Mouse (Mus musculus): ENCODE data around the gene Morc3.

The Morc3 gene

DNA sequence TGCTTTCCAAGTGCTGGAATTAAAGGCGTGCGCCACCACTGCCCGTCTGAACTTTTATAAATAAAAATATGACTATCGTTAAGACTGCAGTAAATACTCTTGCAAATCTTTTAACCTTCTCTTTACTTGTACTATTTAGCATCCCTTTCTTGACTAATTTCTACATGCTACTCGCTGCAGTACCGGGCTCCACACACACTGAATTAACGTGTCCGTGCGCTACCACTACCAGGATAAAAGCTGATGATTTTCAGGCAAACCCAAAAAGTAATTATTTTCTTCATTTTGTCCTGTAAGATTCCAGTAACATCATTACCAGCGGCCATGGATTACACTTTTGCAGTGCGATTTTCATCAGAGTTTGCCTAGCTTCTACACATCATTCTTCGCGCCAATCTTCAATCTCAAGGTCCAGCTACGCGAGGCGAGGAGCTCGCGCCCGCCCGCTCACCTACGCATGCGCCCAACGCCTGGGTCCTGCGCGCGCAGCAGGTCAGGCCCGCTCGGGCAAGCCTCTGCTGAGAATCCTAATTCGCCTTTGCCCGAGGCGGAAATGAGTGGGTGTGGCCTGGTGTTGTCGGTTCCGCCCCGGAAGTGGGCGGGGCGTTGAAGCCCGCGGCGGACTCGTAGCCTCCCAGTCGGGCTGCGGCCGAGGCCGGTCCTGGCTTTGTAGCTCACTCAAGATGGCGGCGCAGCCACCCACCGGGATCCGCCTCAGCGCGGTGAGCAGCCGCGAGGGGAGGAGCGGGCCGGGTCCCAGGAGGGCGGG is at the start of gene Morc3:
Gene Morc3, plus strand, starts transcription at position 495 of the 769 bp plus-strand sequence.
- peak; percentile 100 for DNase-seq

DNA sequence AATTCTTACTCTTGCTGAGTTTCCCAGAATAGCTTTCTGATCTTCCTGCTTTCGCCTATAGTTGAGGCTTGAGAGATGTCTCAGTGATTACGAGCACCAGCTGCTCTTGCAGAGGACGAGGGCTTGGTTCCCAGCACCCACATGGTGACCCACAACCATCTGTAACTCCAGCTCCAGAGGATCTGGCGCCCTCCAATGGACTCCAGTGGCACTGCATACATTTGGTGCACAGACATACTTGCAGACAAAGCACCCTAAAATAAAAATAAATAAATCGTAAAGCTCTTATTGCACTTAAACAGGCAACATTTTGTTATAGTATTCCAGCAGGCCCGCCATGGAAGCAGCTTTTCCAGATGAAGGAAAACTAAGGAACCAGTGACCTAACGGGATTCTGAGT is 47.7 kb upstream of the Morc3 start:
- DNase-seq: no peak

DNA sequence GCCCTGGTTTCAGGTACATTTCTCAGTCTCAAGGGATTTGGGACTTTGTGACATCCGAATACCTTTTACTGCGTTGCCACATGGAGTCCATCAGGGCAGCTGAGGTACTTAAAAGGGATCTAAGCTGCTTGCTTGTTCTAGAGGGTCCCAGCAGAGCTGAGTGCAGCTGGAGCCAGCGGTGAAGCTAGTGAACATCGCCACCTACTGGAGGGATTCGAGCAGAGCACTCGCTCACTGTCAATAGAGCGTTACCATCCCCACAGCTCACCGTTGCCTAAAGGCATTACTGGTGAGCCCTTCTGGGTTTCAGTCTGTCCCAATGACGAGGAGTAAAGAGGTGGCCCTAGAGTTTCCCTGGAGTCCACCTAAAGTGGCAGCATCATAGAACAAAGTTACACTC is 46.1 kb upstream of the Morc3 start:
- DNase-seq: peak; percentile 89

DNA sequence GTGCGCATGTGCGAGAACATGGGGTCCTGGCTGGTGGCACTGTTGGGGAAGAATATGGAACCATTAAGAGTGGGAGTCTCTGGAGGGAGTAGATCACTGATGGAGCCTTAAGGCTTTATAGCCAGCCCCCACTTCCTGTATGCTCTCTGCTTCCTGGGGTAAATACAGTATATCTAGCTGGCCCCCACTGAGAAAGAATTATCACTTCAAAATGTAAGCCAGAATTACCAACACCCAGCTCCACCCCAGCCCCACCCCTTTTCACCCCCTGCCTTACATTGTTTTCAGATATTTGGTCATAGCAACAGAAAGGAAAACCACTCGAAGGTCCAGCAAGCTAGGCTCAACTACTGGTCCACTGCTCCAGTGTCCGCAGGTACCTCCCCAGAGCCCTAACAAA is 43.5 kb upstream of the Morc3 start:
- DNase-seq: no peak

DNA sequence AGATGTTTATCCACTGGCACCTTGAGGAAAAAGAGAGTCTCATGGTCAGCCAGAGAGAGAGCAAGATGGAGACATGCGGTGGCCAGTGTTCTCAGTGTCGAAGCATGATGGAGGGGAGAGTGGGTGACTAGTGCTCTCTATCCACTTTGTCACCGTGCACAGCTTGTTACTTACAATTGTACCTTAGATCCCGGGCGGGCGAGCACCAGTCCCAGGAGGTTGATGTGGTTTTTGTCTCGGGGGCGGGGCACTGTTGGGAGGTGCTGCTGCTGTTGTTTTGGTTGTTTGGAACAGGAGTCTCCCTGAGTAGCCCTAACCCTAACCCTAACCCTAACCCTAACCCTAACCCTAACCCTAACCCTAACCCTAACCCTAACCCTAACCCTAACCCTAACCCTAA is 43.0 kb upstream of the Morc3 start:
- no peak for DNase-seq

DNA sequence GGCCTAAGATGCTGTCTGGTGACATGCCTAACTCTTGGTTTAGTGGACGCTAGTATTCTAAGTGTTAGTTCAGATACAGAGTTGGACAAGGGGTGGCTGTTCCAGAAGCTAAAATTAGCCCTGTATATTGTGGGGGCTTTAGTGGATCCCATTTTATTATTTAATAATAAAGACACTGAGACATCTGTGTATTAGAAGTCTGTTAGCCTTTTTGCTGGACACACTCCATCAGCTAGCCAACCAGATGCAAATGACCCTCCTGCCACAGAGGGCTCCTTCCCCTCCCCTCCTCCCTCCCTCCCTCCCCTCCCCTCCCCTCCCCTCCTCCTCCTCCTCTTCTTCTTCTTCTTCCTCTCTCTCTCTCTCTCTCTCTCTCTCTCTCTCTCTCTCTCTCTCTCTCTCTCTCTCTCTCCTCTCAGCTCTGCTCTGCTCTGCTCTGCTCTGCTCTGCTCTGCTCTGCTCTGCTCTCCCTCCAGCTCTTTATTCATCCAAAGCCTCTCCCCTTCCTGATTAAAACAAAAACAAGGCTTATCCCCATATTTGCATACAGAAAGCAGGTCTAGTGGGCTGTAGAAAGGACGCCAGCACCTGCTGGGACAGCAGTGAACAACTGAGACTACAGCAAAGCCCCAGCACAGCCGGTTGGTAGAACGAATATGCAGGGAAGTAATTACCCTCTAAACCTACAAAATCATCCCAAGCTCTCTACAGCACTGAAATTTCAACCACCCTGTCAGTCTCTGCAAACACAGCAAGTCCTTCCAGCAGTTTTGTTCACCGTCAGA is 41.8 kb upstream of the Morc3 start:
- DNase-seq: no peak

DNA sequence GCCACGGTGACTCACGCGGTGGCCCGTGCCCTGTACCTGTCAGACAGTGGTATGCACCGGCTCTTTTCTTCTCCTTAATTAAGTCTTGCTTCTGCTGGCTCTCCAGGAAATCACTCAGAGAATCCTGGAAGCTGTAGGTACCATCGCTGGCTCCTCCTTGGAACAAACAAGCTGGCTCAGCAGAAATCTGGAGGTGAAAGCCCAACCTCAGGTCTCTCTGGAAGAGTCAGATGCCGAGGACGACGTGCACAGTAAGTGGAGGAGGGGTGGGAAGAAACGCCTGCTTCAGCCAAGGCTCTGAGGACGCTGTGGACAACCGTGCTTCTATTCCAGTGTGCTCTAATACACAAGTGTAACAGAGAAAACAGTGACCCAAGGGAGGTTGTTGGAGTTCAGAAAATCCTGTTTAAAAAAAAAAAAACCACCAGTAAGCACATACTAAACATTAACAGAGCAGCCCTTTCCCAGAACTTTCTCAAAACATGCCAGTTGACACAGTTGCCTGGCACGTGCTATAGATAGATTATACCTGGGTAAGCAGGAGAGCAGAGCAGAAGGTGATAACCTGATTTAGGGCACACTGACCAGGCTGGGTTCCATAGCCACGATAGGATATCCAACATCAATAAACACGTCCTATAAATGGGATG is 38.8 kb upstream of the Morc3 start:
- no peak for DNase-seq

DNA sequence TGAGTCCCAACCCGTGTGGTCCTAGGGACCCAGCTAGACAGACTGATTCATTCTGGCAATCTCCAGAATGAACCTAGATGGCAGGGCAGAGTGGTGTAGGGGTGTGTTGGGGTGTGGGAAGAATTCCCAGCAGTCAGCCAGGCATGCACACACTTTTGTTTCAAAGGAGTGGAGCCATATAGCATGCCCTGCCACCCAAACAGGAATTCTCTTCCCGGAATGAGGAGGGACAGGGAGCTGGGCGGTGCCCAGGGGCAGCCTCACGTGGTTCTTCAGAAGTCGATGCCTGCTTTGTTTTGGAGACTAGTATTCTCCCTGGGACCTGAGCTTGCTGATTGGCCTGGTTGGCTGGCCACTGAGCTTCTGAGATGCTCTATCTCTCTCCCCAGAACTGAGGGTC is 37.1 kb upstream of the Morc3 start:
- DNase-seq: no peak

DNA sequence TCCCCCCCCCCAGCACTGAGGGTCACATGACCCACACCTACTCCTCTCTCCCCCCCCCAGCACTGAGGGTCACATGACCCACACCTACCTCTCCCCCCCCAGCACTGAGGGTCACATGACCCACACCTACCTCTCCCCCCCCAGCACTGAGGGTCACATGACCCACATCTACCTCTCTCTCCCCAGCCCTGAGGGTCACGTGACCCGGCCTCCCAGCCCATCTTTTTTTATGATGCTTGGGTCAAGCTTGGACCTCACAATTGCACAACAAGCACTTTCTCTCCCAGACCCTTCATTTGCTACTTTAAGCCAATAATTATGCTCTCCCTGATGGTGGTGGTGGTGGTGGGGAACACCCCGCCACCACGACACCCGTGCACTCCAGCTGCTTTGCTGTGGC is 36.5 kb upstream of the Morc3 start:
- DNase-seq: no peak

DNA sequence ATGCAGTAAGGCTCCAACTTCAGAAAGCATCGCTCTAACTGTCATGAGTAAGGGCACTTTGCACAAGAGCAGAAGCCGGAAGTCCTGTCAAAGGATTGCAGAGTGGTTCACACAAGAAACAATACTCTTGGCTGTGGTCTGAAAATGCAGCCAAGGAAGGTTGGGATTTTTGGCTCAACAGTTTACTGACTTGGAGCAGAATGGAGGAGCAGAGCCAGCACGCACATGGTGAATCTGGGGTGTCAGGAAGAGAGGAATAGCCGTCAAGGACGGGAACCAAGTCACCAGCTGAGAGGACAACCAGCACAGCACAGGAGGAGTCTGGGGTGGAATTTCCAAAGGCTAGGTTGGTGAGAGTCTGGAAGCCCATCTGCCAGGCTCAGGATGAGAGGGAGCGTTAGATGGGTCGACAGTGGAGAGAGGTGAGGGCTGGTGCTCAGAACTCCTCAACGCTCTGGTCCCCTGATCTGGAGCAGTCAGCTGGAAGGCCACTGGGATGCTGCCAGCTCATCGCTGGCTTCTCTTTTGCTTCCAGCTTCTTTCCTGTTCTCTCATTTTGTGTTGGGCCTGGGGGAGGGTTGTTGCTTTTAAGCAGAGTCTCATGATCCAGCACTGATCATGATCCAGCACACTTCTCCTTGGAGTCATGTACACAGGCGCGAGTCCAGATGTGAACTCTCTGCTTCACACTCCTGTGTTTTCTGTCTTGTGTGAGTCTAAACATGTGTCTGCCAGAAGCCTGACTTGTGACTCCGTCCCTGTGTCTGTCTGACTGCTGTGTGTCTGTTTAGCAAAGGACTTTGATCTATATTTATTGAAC is 34.7 kb upstream of the Morc3 start:
- peak; percentile 69 for DNase-seq

DNA sequence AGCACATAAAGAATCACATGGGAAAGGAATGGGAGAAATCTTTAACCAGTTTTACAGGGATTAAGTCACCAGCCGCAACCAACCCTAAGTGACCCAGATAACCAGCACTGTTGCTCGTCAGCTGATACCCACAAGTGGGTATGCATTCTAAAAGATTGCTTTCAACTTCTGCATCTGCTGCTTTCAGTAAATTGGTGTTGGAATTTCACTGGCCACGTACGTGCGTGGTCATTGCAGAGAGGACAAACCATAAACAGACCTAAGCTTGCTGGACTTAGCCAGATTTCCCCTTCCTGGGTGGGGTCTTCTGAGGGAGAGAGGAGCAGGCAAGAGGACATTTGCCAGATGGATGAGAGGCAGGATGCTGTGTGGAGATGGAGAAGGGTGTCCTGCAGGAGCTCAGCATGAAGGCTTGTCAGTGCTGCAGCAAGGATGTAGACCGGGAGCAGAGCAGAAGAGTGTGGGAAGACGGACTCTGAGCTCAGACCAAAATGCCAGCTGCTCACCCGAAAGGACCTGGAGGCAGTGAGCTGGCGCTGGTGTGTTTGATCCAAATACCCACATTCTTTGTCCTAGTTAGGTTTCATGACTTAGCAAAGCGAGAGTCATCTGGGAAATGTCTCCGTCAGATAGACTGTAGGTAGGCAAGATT is 34.0 kb upstream of the Morc3 start:
- DNase-seq: no peak

DNA sequence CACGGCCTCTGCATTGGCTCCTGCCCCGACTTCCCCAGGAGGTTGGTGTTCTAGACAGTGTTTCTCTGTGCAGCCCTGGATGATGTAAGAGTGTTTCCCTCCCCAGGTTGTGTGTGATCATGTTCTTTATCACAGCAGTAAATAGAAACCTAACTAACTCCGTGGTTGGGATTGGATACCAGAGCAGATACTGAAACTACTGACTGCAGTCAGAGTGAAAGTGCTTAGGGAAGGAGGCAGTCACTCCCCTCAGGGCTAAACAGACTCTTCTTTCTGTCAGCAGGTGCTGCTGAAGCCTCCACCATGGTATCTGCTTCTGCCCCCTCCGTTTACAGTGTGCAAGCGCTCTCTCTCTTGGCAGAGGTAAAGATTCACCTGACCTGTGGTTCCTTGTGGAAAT is 33.3 kb upstream of the Morc3 start:
- no peak for DNase-seq

DNA sequence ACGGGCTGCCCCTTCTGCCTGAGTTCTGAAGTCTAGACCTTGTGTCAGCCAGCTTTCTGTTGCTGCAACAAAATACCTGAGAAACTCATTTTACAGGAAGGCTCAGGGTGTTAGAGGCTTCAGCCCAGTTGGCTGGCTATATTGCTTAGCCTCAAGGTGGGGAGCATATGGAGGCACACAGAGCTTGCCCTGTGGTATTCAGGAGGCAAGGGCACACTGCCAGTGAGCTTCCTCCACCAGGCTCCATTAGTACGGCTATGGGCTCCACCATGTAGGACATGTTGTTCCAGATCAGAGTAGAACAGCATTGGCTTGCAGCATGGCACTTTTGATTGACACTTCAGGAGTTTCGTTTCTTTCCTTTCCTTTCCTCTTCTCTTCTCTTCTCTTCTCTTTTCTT is 32.9 kb upstream of the Morc3 start:
- DNase-seq: no peak

DNA sequence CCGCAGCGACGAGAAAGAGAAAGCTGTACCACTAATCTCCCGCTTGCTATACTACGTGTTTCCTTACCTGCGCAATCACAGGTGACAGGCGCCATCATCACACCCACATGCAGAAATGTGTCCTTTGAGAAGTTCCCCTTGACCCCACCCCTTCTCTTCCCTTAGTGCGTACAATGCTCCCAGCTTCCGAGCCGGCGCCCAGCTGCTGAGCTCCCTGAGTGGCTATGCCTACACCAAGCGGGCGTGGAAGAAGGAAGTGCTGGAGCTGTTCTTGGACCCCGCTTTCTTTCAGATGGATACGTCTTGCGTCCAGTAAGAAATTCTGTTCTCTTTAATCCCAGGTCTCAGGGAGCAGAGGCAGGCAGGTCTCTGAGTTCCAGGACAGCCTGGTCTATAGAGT is 32.0 kb upstream of the Morc3 start:
- DNase-seq: no peak

DNA sequence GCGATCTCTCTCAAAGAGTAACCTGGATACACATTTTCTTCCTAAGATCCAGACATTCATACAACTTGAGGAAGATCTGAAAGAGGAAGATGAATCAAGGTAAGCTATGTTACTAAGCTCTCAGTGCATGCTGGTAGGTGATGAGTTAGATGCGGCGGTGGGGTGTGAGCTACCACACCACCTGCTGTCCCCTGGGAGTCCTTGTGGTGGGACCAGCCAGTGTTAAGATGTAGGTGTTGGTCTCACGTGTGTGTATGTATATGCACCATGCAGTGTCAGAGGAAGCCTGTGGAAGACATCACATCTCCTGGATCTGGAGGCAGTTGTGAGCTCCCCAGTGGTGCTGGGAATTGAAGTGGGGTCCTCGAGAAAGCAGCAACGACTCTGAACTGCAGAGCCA is 24.8 kb upstream of the Morc3 start:
- no peak for DNase-seq

DNA sequence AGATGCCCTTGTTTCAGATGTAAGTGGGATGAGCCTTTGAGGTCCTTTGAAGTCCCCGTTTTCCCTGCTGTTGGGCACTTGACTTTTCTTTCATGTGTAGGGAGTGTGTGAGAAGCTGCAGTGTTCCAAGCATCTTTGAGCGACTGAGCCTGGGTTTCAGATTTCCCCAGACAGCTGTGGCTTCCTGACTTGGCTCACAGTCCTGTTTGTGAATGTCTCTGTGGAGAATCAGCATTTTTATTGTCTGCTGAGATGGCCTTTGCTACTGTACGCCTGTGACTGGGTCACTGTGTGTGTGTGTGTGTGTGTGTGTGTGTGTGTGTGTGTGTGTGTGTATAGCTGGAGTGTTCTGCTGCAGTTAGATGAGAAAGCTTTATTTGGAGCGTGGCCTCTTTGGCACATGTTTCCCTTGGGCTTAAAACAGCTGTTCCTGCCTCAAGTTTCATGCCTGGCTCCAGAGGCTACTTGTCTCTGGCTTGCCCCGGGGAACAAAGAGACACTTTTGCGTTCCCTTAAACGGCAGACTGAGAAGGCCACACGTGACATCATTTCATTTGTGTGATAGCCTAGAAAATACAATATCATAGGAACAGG is 23.9 kb upstream of the Morc3 start:
- peak; percentile 89 for DNase-seq

DNA sequence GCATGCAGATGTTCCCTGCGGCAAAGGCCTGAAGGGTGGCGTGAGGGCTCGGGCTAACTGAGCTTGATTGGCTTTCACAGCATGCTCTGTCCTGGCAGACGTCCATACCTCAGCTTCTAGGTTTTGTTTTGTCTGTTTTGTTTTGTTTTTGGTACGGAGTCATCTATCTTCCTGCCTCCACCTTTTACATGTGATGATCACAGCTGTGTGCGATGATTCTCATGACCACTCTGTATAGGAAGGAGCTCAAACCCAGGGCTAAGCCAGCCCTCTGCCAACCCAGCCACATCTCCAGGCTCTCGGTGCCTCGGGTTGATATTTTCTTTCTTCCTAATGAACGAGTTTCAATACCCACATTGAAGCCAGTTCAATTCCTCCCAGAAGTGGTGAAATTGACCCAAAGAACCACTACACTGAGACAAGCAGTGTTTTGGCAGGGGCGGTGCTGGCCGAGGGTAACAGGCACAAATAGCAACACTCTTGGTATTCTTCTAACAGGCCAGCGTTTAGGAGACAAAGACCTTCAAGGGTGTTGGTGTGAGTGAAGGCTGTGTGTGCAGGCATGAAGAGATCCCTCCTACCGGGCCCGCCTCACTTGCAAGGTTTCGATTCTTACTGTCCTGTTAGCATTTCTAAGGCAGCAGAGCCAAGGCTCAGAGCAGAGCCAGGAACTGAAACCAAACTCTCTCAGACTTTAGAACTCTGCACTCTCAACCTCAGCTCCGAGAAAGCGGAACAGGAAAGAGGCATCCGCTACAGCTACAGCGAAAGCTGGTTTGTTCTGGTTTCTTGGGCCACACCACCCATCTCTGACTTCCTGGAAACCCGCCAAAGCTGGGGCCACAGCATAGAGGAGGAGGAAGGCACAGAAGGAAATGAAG is 15.8 kb upstream of the Morc3 start:
- peak; percentile 89 for DNase-seq

DNA sequence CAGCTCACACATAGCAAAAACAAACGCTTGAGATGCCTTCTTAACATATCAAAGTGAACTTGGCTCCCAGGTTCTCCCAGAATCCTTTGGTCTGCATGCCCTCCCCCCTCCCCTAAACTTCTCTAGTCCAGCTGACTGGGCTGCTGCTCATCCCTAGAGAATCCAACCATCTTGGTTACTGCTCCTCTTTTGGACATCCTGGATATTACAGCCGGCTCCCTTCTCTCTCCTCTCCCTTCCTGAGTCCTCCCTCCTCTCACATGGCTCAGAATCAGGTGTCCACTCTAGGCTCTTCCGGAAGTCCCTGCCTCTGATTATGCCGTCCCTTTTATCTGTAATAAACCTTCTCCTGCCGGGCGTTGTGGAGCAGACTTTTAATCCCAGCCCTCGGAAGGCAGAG is 15.1 kb upstream of the Morc3 start:
- no peak for DNase-seq

DNA sequence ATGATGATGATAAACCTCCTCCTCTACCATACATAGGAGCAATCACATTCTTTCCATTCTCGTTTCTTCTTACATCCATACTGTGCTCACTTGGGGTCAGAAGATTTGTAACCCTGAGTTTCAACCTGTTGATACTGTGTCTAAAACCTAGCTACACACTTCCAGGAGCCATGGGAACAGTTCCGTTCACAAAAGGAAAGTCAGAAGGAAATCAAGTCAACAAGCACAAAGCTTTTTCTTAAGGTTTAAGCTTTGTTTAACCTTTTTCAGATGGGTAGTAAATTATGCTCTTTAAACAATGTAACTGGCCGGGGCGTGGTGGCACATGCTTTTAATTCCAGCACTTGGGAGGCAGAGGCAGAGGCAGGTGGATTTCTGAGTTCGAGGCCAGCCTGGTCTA is 14.6 kb upstream of the Morc3 start:
- no peak for DNase-seq

DNA sequence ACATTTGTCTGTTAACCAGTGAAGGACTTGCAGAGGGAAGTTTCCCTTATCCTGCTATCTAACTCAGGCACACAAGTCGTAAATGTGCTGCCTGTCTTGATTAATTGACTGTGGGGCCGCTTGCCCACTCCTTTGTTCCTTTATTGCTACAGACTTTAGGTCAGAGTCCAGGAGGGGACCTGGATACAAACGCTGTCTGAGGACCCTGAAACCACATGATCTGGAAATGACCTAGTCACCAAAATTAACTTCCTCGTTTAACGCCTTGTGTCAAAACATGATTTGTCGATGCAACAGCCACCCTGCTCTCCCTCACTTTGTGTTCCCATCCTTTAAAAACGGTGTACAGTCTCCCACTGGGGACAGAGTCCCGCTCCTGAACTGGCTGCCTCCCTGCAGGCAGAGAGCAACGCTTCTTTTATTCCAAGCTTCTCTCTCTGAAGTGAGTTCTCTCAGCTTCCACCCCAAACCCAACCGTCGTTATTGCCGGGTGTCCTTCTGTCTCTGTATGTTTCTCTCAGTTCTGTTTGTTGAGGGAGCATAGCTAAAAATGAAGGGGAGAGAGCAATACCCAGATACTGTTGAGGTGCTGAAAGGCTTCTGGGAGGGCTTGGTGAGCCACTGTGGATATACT is 13.1 kb upstream of the Morc3 start:
- DNase-seq: no peak

DNA sequence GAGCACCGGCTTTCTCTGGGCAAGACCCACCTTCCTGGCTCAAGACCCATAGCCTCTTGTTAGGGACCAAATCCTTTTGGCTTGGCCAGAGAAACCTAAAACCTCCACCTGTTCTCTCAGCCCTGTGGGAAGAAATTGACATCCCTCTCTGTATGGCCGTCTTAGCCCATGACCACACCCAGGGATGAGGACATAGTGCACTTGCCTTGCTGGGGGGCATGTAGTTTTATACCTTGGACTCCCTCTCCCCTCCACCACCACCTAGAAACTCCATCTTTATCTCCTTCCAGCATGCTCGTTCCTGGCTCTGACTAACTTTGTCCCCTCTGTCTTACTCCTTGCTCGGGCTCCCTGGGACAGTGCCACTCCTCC is 12.6 kb upstream of the Morc3 start:
- DNase-seq: no peak
